Mouse (Mus musculus): ENCODE measurements at regions not wholly inside any gene's neighbourhood (a gene's known extent, or its start where the extent isn't known, plus 50 kb on each side); places are given as distances from the start of the nearest gene placed in this dataset.

GRCm38 (mm10) chr17:45824977-45825376, 91.3 kb upstream of the 1600014C23Rik start:
- DNase-seq (ENCODE audit: extremely low read depth), result no peak
- no peak overlapping the region for H3K4me3 ChIP-seq (replicated peaks in 1 of 3; ENCODE audit: low read depth in 2 of 3, low read length in 2 of 3, poor library complexity in 1 of 3)
- H3K27ac ChIP-seq (ENCODE audit: insufficient read depth, low read depth), result no peak overlapping the region
- TF ChIP-seq USF2 (conservative IDR thresholded peaks at IDR 0.05; ENCODE audit: low read depth, low read length) (no peak), RCOR1 (conservative IDR thresholded peaks at IDR 0.05; ENCODE audit: low read depth, low read length) (no peak), POLR2A (IDR thresholded peaks at IDR 0.05; ENCODE audit: low read depth, low read length) (no peak), ZKSCAN1 (IDR thresholded peaks at IDR 0.05; ENCODE audit: borderline replicate concordance, low read depth, low read length) (no peak), MYC (IDR thresholded peaks at IDR 0.05; ENCODE audit: low read depth, low read length) (no peak), IRF4 (IDR thresholded peaks at IDR 0.05; ENCODE audit: low read depth, low read length) (no peak), ELF1 (IDR thresholded peaks at IDR 0.05; ENCODE audit: low read depth, low read length) (no peak), KAT2A (IDR thresholded peaks at IDR 0.05; ENCODE audit: insufficient replicate concordance, low read length) (no peak), NRF1 (IDR thresholded peaks at IDR 0.05; ENCODE audit: low read depth, low read length) (no peak), SMC3 (IDR thresholded peaks at IDR 0.05; ENCODE audit: low read depth, low read length) (no peak), RAD21 (IDR thresholded peaks at IDR 0.05; ENCODE audit: low read depth, low read length) (no peak), MAZ (IDR thresholded peaks at IDR 0.05; ENCODE audit: low read depth, low read length) (no peak), GABPA (IDR thresholded peaks at IDR 0.05; ENCODE audit: insufficient replicate concordance, low read depth, low read length) (no peak), HCFC1 (IDR thresholded peaks at IDR 0.05; ENCODE audit: low read depth, low read length) (no peak), TCF12 (IDR thresholded peaks at IDR 0.05; ENCODE audit: low read depth, low read length) (no peak), USF1 (IDR thresholded peaks at IDR 0.05; ENCODE audit: low read depth, low read length) (no peak), ZMIZ1 (IDR thresholded peaks at IDR 0.05; ENCODE audit: low read depth, low read length) (no peak), EP300 (IDR thresholded peaks at IDR 0.05; ENCODE audit: low read length) (no peak), TBP (conservative IDR thresholded peaks at IDR 0.05; ENCODE audit: low read depth, low read length) (no peak), E2F4 (IDR thresholded peaks at IDR 0.05; ENCODE audit: insufficient replicate concordance, low read depth, low read length) (no peak)
- no peaks in the 10 kb centered on the region for H3K36me3 ChIP-seq (replicated peaks in 1 of 2; ENCODE audit: control insufficient read depth in 1 of 2, insufficient read depth in 1 of 2, low read length in 1 of 2)
- H3K9me3 ChIP-seq (replicated peaks; ENCODE audit: low read length), result peaks cover 29% of the 10 kb centered on the region
- no peak overlapping the region for H3K9ac ChIP-seq (ENCODE audit: insufficient read depth, low read depth)
- H3K79me2 ChIP-seq (replicated peaks; ENCODE audit: control insufficient read depth, extremely low read depth, insufficient read depth, poor library complexity, severe bottlenecking), result no peaks in the 10 kb centered on the region
- no peaks in the 10 kb centered on the region; a peak in 1 of 4 replicates for H3K4me1 ChIP-seq (ENCODE audit: control insufficient read depth in 1 of 2, insufficient read depth in 2 of 2)
- H3K4me2 ChIP-seq (ENCODE audit: insufficient read depth, low read depth, poor library complexity, severe bottlenecking), result no peak overlapping the region
- dilution Hi-C loops (cut with MboI; ENCODE audit: extremely low pct_ligation_motif_present, extremely low pct_unique_long_range_greater_than_20kb, low sequenced_read_pairs) (no loop called here), in situ Hi-C loops (cut with MboI; ENCODE audit: low pct_ligation_motif_present, low pct_unique_long_range_greater_than_20kb, low sequenced_read_pairs) (no loop called here)
- peaks cover 89% of the 10 kb centered on the region for H3K27me3 ChIP-seq (replicated peaks)

DNA sequence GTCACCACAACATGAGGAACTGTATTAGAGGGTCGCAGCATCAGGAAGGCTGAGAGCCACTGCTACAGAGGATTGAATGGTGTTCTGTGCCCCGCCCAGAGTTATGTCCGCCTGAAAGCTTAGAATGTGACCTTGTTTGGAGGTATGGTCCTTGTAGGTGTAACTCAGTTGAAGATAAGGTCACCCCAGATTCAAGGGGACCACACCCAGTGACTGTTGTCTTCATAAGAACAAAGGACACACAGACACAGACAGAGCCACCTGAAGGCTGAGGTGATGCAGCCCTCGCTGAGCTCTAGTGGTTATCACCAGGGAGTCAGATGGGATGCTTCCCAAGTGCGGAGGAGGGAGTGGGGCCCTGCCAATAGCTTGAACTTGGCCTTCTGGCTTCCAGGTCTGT, 89.9 kb upstream of the 1600014C23Rik start:
- Histone ChIP-seq H3K27ac (ENCODE audit: insufficient read depth, low read depth) (no peak overlapping the region), H3K9me3 (replicated peaks; ENCODE audit: low read length) (peaks cover 23% of the 10 kb centered on the region), H3K4me2 (ENCODE audit: insufficient read depth, low read depth, poor library complexity, severe bottlenecking) (no peak overlapping the region), H3K4me1 (ENCODE audit: control insufficient read depth in 1 of 2, insufficient read depth in 2 of 2) (peaks cover 0 to 3% of the 10 kb centered on the region in 2 experiments; a peak in 2 of 4 replicates), H3K4me3 (replicated peaks in 1 of 3; ENCODE audit: low read depth in 2 of 3, low read length in 2 of 3, poor library complexity in 1 of 3) (no peak overlapping the region), H3K36me3 (replicated peaks in 1 of 2; ENCODE audit: control insufficient read depth in 1 of 2, insufficient read depth in 1 of 2, low read length in 1 of 2) (no peaks in the 10 kb centered on the region), H3K27me3 (replicated peaks) (peaks cover 94% of the 10 kb centered on the region), H3K9ac (ENCODE audit: insufficient read depth, low read depth) (no peak overlapping the region), H3K79me2 (replicated peaks; ENCODE audit: control insufficient read depth, extremely low read depth, insufficient read depth, poor library complexity, severe bottlenecking) (no peaks in the 10 kb centered on the region)
- no peak for TF ChIP-seq ETS1 (conservative IDR thresholded peaks at IDR 0.05; ENCODE audit: low read depth, low read length)
- TF ChIP-seq MAZ (IDR thresholded peaks at IDR 0.05; ENCODE audit: low read depth, low read length), result no peak
- no peak for TF ChIP-seq HCFC1 (IDR thresholded peaks at IDR 0.05; ENCODE audit: low read depth, low read length)
- no peak for TF ChIP-seq ZC3H11A (IDR thresholded peaks at IDR 0.05; ENCODE audit: low read depth, low read length)
- no peak for TF ChIP-seq EP300 (IDR thresholded peaks at IDR 0.05; ENCODE audit: low read length)
- no peak for TF ChIP-seq RAD21 (IDR thresholded peaks at IDR 0.05; ENCODE audit: low read depth, low read length)
- no peak for TF ChIP-seq KAT2A (IDR thresholded peaks at IDR 0.05; ENCODE audit: insufficient replicate concordance, low read length)
- no peak for TF ChIP-seq PAX5 (IDR thresholded peaks at IDR 0.05; ENCODE audit: low read length)
- no peak for TF ChIP-seq SMC3 (IDR thresholded peaks at IDR 0.05; ENCODE audit: low read depth, low read length)
- in situ Hi-C loops (cut with MboI; ENCODE audit: low pct_ligation_motif_present, low pct_unique_long_range_greater_than_20kb, low sequenced_read_pairs) (no loop called here), dilution Hi-C loops (cut with MboI; ENCODE audit: extremely low pct_ligation_motif_present, extremely low pct_unique_long_range_greater_than_20kb, low sequenced_read_pairs) (no loop called here)
- DNase-seq (ENCODE audit: extremely low read depth), result no peak

Measured in CH12.LX (cell line).